Mouse (Mus musculus): ENCODE data around the gene Ubr4. TPM values are rescaled to one million over a fixed set of nuclear protein-coding genes. Genes with fewer than 3 reads are reported as not detected.
"Not testable (repeated sequence)": the region's sequence is repeated elsewhere in the genome, so short reads cannot be mapped to it uniquely, and the experiment has no call there.

The Ubr4 gene
- total and polyA plus RNA-seq, 2 experiments from 2014 or later: 41.0 to 80.6 TPM

DNA sequence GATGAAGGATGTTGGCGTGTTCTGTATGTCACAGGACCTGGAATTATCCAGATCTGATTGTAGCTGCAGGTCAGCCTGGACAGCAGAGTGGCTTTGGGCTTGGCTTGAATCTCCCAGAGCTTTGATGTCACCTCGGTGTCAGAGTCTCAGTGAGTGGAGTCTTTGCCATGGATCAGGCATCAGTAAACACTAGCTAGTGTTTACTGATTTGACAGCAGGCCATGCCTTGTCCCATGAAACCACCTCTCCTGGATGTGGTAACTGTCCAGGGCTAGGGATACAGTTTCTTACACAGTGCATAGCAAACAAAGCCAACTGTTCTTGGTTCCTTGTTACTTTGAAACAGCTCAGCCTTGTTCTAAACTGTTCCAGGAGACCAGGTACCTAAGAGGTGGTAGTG, 159.1 kb downstream of the Ubr4 start:
- H3K36me3 ChIP-seq (replicated peaks; ENCODE audit: control insufficient read depth, insufficient read depth, low read length): no peaks in the 10 kb centered on the region
- no peaks in the 10 kb centered on the region for H3K4me1 ChIP-seq (ENCODE audit: control insufficient read depth, insufficient read depth)
- no peaks in the 10 kb centered on the region for H3K27me3 ChIP-seq (ENCODE audit: control insufficient read depth, insufficient read depth, low read length)
- H3K4me3 ChIP-seq (ENCODE audit: low read depth, low read length): no peak overlapping the region
- H3K4me2 ChIP-seq (ENCODE audit: low read depth, low read length): no peak overlapping the region
- no peaks in the 10 kb centered on the region for H3K9me3 ChIP-seq (replicated peaks; ENCODE audit: control insufficient read depth, low read length)
- no peak overlapping the region for H3K9ac ChIP-seq (replicated peaks; ENCODE audit: low read depth, low read length)
- H3K27ac ChIP-seq (ENCODE audit: low read depth): no peak overlapping the region
- no peak for ATAC-seq (ENCODE audit: insufficient read depth, low read depth)
- no peak for TF ChIP-seq CTCF (IDR thresholded peaks at IDR 0.05; ENCODE audit: low read depth)
- no peak for TF ChIP-seq EP300 (IDR thresholded peaks at IDR 0.05; ENCODE audit: low read depth)
- no peak for DNase-seq (ENCODE audit: low spot score)
- WGBS: 75% methylated on average over 2 of the region's 2 CpGs

DNA sequence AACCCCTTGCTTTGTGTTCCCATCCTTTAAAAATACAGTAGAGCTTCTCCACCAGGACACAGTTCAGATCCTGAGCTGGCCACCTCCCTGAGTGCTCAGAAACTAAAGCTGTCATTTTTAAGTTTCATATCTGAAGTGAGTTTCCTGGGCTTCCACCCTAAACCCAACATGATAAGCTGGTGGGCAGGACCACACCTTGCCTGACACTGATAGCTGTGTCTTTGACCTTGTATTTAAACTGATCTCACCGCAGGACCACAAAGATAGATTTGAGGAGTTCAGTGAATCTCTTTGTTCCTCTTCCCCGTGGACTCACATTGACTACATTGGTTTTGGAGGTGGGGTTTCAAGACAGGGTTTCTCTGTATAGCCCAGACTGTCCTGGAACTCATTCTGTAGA, 160.6 kb downstream of the Ubr4 start:
- H3K4me2 ChIP-seq (ENCODE audit: low read depth, low read length): no peak overlapping the region
- ATAC-seq (ENCODE audit: insufficient read depth, low read depth) (no peak), DNase-seq (ENCODE audit: low spot score) (no peak)
- no peak overlapping the region for H3K9ac ChIP-seq (replicated peaks; ENCODE audit: low read depth, low read length)
- no peak overlapping the region for H3K4me3 ChIP-seq (ENCODE audit: low read depth, low read length)
- TF ChIP-seq CTCF (IDR thresholded peaks at IDR 0.05; ENCODE audit: low read depth) (no peak), EP300 (IDR thresholded peaks at IDR 0.05; ENCODE audit: low read depth) (no peak)
- no peaks in the 10 kb centered on the region for H3K4me1 ChIP-seq (ENCODE audit: control insufficient read depth, insufficient read depth)
- H3K9me3 ChIP-seq (replicated peaks; ENCODE audit: control insufficient read depth, low read length): no peaks in the 10 kb centered on the region
- H3K36me3 ChIP-seq (replicated peaks; ENCODE audit: control insufficient read depth, insufficient read depth, low read length): no peaks in the 10 kb centered on the region
- no peak overlapping the region for H3K27ac ChIP-seq (ENCODE audit: low read depth)
- WGBS: 77% methylated on average over 2 of the region's 2 CpGs
- H3K27me3 ChIP-seq (ENCODE audit: control insufficient read depth, insufficient read depth, low read length): no peaks in the 10 kb centered on the region

DNA sequence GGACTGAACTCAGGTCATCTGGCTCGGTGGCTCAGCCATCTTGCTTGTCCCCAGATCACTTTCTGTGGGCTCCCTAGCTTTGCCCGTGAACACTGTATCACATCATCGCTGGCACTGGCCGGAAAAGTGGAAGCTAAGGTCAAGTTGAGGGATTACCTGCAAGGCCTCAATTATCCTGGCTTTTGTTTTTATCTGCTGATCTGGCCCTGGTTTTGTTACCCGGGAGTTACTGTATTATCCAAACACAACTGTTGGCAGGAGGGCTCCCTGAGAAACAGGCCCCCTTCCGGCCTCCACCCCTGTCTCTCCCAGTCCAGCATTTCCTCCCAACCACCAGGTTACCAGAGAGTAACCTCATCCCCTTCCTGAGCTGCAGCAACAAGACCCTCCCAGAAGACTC, 166.8 kb downstream of the Ubr4 start:
- H3K9me3 ChIP-seq (replicated peaks; ENCODE audit: control insufficient read depth, low read length): no peaks in the 10 kb centered on the region
- H3K27ac ChIP-seq (ENCODE audit: low read depth): no peak overlapping the region
- 55% methylated on average over 6 of the region's 6 CpGs for WGBS
- H3K27me3 ChIP-seq (ENCODE audit: control insufficient read depth, insufficient read depth, low read length): no peaks in the 10 kb centered on the region
- no peak overlapping the region for H3K9ac ChIP-seq (replicated peaks; ENCODE audit: low read depth, low read length)
- H3K36me3 ChIP-seq (replicated peaks; ENCODE audit: control insufficient read depth, insufficient read depth, low read length): no peaks in the 10 kb centered on the region
- no peak overlapping the region for H3K4me2 ChIP-seq (ENCODE audit: low read depth, low read length)
- no peak for ATAC-seq (ENCODE audit: insufficient read depth, low read depth)
- no peak for DNase-seq (ENCODE audit: low spot score)
- no peak overlapping the region for H3K4me3 ChIP-seq (ENCODE audit: low read depth, low read length)
- TF ChIP-seq EP300 (IDR thresholded peaks at IDR 0.05; ENCODE audit: low read depth) (no peak), CTCF (IDR thresholded peaks at IDR 0.05; ENCODE audit: low read depth) (no peak)
- no peaks in the 10 kb centered on the region for H3K4me1 ChIP-seq (ENCODE audit: control insufficient read depth, insufficient read depth)

DNA sequence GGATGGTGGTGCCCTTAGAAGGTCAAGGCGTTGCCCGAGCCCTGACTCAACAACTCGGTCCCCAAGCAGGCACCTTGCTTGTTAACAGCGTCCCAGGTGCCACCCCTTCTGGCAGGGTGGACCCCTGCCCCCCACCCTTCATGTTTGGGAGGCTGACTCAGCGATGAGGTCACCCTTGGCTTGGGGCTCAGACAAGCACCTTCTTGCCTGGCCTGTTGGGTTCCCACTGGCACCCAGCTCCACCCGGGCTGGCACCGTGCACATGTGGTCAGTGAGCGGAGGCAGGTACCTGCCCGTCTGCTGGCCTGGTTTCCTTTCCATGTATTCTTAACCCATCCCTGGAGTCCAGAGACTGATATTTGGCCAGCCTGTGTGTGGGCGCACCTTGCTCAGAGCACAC, 169.5 kb downstream of the Ubr4 start:
- H3K9me3 ChIP-seq (replicated peaks; ENCODE audit: control insufficient read depth, low read length): no peaks in the 10 kb centered on the region
- no peak overlapping the region for H3K4me3 ChIP-seq (ENCODE audit: low read depth, low read length)
- H3K27me3 ChIP-seq (ENCODE audit: control insufficient read depth, insufficient read depth, low read length): no peaks in the 10 kb centered on the region

DNA sequence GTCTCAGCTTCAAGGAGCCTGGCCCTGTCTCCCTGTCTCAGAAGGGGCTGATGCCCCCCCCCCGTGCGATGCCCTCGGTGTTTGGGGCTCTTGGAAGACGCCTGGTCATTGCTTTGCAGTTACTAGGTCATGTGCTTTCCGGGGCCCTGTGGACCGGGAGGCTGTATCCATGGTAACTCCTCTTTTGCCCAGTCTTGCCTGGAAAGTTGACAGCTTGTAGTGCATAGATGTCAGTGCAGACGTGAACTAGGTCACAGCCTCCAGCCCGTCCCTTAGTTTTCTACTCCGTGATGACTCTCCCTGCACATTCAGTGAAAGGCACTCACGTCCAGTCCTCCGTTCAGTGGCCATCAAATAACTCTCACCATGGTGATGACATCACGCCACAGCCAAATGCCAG, 174.1 kb downstream of the Ubr4 start:
- Histone ChIP-seq H3K4me2 (ENCODE audit: low read depth, low read length) (no peak overlapping the region), H3K4me3 (ENCODE audit: low read depth, low read length) (no peak overlapping the region), H3K4me1 (ENCODE audit: control insufficient read depth, insufficient read depth) (no peaks in the 10 kb centered on the region), H3K9me3 (replicated peaks; ENCODE audit: control insufficient read depth, low read length) (no peaks in the 10 kb centered on the region), H3K9ac (replicated peaks; ENCODE audit: low read depth, low read length) (no peak overlapping the region), H3K36me3 (replicated peaks; ENCODE audit: control insufficient read depth, insufficient read depth, low read length) (no peaks in the 10 kb centered on the region), H3K27me3 (ENCODE audit: control insufficient read depth, insufficient read depth, low read length) (no peaks in the 10 kb centered on the region), H3K27ac (ENCODE audit: low read depth) (no peak overlapping the region)
- no peak for TF ChIP-seq CTCF (IDR thresholded peaks at IDR 0.05; ENCODE audit: low read depth)
- TF ChIP-seq EP300 (IDR thresholded peaks at IDR 0.05; ENCODE audit: low read depth): no peak
- DNase-seq (ENCODE audit: low spot score) (no peak), ATAC-seq (ENCODE audit: insufficient read depth, low read depth) (no peak; the same call in 1 of the 2 replicates)
- 67% methylated on average over 12 of the region's 12 CpGs for WGBS

More for the DNA sequence above, 169.5 kb downstream of the Ubr4 start:
- Histone ChIP-seq H3K9ac (replicated peaks; ENCODE audit: low read depth, low read length) (no peak overlapping the region), H3K27ac (ENCODE audit: low read depth) (no peak overlapping the region), H3K4me1 (ENCODE audit: control insufficient read depth, insufficient read depth) (no peaks in the 10 kb centered on the region), H3K36me3 (replicated peaks; ENCODE audit: control insufficient read depth, insufficient read depth, low read length) (no peaks in the 10 kb centered on the region), H3K4me2 (ENCODE audit: low read depth, low read length) (no peak overlapping the region)
- no peak for ATAC-seq (ENCODE audit: insufficient read depth, low read depth)
- no peak for DNase-seq (ENCODE audit: low spot score)
- WGBS: 81% methylated on average over 10 of the region's 10 CpGs
- no peak for TF ChIP-seq EP300 (IDR thresholded peaks at IDR 0.05; ENCODE audit: low read depth)
- no peak for TF ChIP-seq CTCF (IDR thresholded peaks at IDR 0.05; ENCODE audit: low read depth)

DNA sequence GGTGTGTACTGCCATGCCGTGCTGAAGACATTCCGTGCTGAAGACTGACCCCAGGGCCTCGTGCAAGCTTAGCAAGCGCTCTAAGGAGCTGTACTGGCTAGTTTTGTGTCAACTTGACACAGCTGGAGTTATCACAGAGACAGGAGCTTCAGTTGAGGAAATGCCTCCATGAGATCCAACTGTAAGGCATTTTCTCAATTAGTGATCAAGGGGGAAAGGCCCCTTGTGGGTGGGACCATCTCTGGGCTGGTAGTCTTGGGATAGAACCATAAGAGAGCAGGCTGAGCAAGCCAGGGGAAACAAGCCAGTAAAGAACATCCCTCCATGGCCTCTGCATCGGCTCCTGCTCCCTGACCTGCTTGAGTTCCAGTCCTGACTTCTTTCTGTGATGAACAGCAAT, 177.8 kb downstream of the Ubr4 start, which contains the start of gene Iffo2:
Iffo2 (plus strand) TSS at position 301 of the 400 bp plus-strand sequence.
- H3K4me1 ChIP-seq (ENCODE audit: control insufficient read depth, insufficient read depth); ATAC-seq (ENCODE audit: insufficient read depth, low read depth); H3K9ac ChIP-seq (replicated peaks; ENCODE audit: low read depth, low read length); H3K4me3 ChIP-seq (ENCODE audit: low read depth, low read length); H3K27me3 ChIP-seq (ENCODE audit: control insufficient read depth, insufficient read depth, low read length); H3K4me2 ChIP-seq (ENCODE audit: low read depth, low read length); H3K9me3 ChIP-seq (replicated peaks; ENCODE audit: control insufficient read depth, low read length); H3K27ac ChIP-seq (ENCODE audit: low read depth); H3K36me3 ChIP-seq (replicated peaks; ENCODE audit: control insufficient read depth, insufficient read depth, low read length); DNase-seq (ENCODE audit: low spot score): not testable (repeated sequence)
- 78% methylated on average over 5 of the region's 5 CpGs for WGBS
